Mouse (Mus musculus): ENCODE measurements around the gene Hpd. TPM values are rescaled to one million over a fixed set of nuclear protein-coding genes. Genes with fewer than 3 reads are reported as not detected.
A peak's percentile ranks its signal among the peaks of the same experiment; 100 is the strongest.

Gene Hpd
- polyA plus RNA-seq, 1 experiment from 2014 or later = not detected

GRCm38 (mm10) chr5:123138953-123139721 lies 43.4 kb downstream of the Hpd start:
- peak; percentile 16 for ATAC-seq
- Histone ChIP-seq H3K9ac (replicated peaks; ENCODE audit: low read depth, low read length) (peak overlapping the region; percentile 98), H3K4me1 (replicated peaks; ENCODE audit: control insufficient read depth, insufficient read depth, low read length) (peaks cover 44% of the 10 kb centered on the region), H3K27me3 (replicated peaks; ENCODE audit: control insufficient read depth, insufficient read depth, low read length) (no peaks in the 10 kb centered on the region), H3K4me3 (replicated peaks; ENCODE audit: low read length) (peak overlapping the region; percentile 63), H3K9me3 (ENCODE audit: control insufficient read depth, low read length) (no peaks in the 10 kb centered on the region), H3K36me3 (ENCODE audit: control insufficient read depth, insufficient read depth) (no peaks in the 10 kb centered on the region; the same call in 1 of the 2 replicates), H3K4me2 (ENCODE audit: low read length) (peak overlapping the region; percentile 99), H3K27ac (ENCODE audit: low read length) (peak overlapping the region; percentile 100)
- WGBS = under 1% methylated on average over 39 of the region's 39 CpGs

- Histone ChIP-seq H3K27me3 (replicated peaks; ENCODE audit: control insufficient read depth, insufficient read depth, low read length) (no peaks in the 10 kb centered on the region), H3K27ac (ENCODE audit: low read length) (peak overlapping the region; percentile 100), H3K4me1 (replicated peaks; ENCODE audit: control insufficient read depth, insufficient read depth, low read length) (peaks cover 45% of the 10 kb centered on the region), H3K9ac (replicated peaks; ENCODE audit: low read depth, low read length) (peak overlapping the region; percentile 98), H3K36me3 (ENCODE audit: control insufficient read depth, insufficient read depth) (peaks cover 2% of the 10 kb centered on the region; the same call in 1 of the 2 replicates), H3K9me3 (ENCODE audit: control insufficient read depth, low read length) (no peaks in the 10 kb centered on the region), H3K4me2 (ENCODE audit: low read length) (peak overlapping the region; percentile 99), H3K4me3 (replicated peaks; ENCODE audit: low read length) (peak overlapping the region; percentile 63)
- peak; percentile 6; the same call in 1 of the 2 replicates for ATAC-seq
- under 1% methylated on average over 38 of the region's 40 CpGs for WGBS
These were observed 44.2 kb downstream of the Hpd start for GRCm38 (mm10) chr5:123138230-123138911.

GRCm38 (mm10) chr5:123137910-123138229 lies 44.7 kb downstream of the Hpd start:
- Histone ChIP-seq H3K27me3 (replicated peaks; ENCODE audit: control insufficient read depth, insufficient read depth, low read length) (no peaks in the 10 kb centered on the region), H3K36me3 (ENCODE audit: control insufficient read depth, insufficient read depth) (peaks cover 2% of the 10 kb centered on the region; the same call in 1 of the 2 replicates), H3K9me3 (ENCODE audit: control insufficient read depth, low read length) (no peaks in the 10 kb centered on the region), H3K9ac (replicated peaks; ENCODE audit: low read depth, low read length) (peak overlapping the region; percentile 98), H3K4me1 (replicated peaks; ENCODE audit: control insufficient read depth, insufficient read depth, low read length) (peaks cover 49% of the 10 kb centered on the region), H3K27ac (ENCODE audit: low read length) (peak overlapping the region; percentile 100), H3K4me3 (replicated peaks; ENCODE audit: low read length) (peak overlapping the region; percentile 63), H3K4me2 (ENCODE audit: low read length) (peak overlapping the region; percentile 99)
- ATAC-seq = no peak
- 2% methylated on average over 5 of the region's 6 CpGs for WGBS

GRCm38 (mm10) chr5:123137044-123137909 lies 45.2 kb downstream of the Hpd start:
- ATAC-seq = no peak
- no peaks in the 10 kb centered on the region for H3K27me3 ChIP-seq (replicated peaks; ENCODE audit: control insufficient read depth, insufficient read depth, low read length)
- H3K4me2 ChIP-seq (ENCODE audit: low read length) = peak overlapping the region; percentile 99
- peaks cover 2% of the 10 kb centered on the region; the same call in 1 of the 2 replicates for H3K36me3 ChIP-seq (ENCODE audit: control insufficient read depth, insufficient read depth)
- H3K9ac ChIP-seq (replicated peaks; ENCODE audit: low read depth, low read length) = peak overlapping the region; percentile 98
- peak overlapping the region; percentile 100 for H3K27ac ChIP-seq (ENCODE audit: low read length)
- H3K4me1 ChIP-seq (replicated peaks; ENCODE audit: control insufficient read depth, insufficient read depth, low read length) = peaks cover 55% of the 10 kb centered on the region
- WGBS = 1% methylated on average over 20 of the region's 20 CpGs
- peak overlapping the region; percentile 63 for H3K4me3 ChIP-seq (replicated peaks; ENCODE audit: low read length)
- H3K9me3 ChIP-seq (ENCODE audit: control insufficient read depth, low read length) = no peaks in the 10 kb centered on the region

- Histone ChIP-seq H3K36me3 (ENCODE audit: control insufficient read depth, insufficient read depth) (peaks cover 2% of the 10 kb centered on the region; the same call in 1 of the 2 replicates), H3K4me3 (replicated peaks; ENCODE audit: low read length) (peak overlapping the region; percentile 63), H3K27me3 (replicated peaks; ENCODE audit: control insufficient read depth, insufficient read depth, low read length) (no peaks in the 10 kb centered on the region), H3K4me1 (replicated peaks; ENCODE audit: control insufficient read depth, insufficient read depth, low read length) (peaks cover 62% of the 10 kb centered on the region), H3K4me2 (ENCODE audit: low read length) (peak overlapping the region; percentile 99), H3K9me3 (ENCODE audit: control insufficient read depth, low read length) (no peaks in the 10 kb centered on the region), H3K27ac (ENCODE audit: low read length) (peak overlapping the region; percentile 100), H3K9ac (replicated peaks; ENCODE audit: low read depth, low read length) (peak overlapping the region; percentile 98)
- ATAC-seq = peak; percentile 43
- under 1% methylated on average over 13 of the region's 13 CpGs for WGBS
These were observed 46.0 kb downstream of the Hpd start for GRCm38 (mm10) chr5:123136361-123137043.

GRCm38 (mm10) chr5:123135471-123136360 lies 46.8 kb downstream of the Hpd start:
- Histone ChIP-seq H3K4me3 (replicated peaks; ENCODE audit: low read length) (peak overlapping the region; percentile 63), H3K27me3 (replicated peaks; ENCODE audit: control insufficient read depth, insufficient read depth, low read length) (no peaks in the 10 kb centered on the region), H3K36me3 (ENCODE audit: control insufficient read depth, insufficient read depth) (peaks cover 2% of the 10 kb centered on the region; the same call in 1 of the 2 replicates), H3K27ac (ENCODE audit: low read length) (peak overlapping the region; percentile 100), H3K4me2 (ENCODE audit: low read length) (peak overlapping the region; percentile 99), H3K9ac (replicated peaks; ENCODE audit: low read depth, low read length) (peak overlapping the region; percentile 98), H3K9me3 (ENCODE audit: control insufficient read depth, low read length) (no peaks in the 10 kb centered on the region), H3K4me1 (replicated peaks; ENCODE audit: control insufficient read depth, insufficient read depth, low read length) (peaks cover 63% of the 10 kb centered on the region)
- ATAC-seq = peak; percentile 9; the same call in 1 of the 2 replicates
- WGBS = 1% methylated on average over 30 of the region's 30 CpGs

- Histone ChIP-seq H3K9ac (replicated peaks; ENCODE audit: low read depth, low read length) (peak overlapping the region; percentile 98), H3K4me3 (replicated peaks; ENCODE audit: low read length) (peak overlapping the region; percentile 63), H3K4me1 (replicated peaks; ENCODE audit: control insufficient read depth, insufficient read depth, low read length) (peaks cover 63% of the 10 kb centered on the region), H3K36me3 (ENCODE audit: control insufficient read depth, insufficient read depth) (peaks cover 2% of the 10 kb centered on the region; the same call in 1 of the 2 replicates), H3K27me3 (replicated peaks; ENCODE audit: control insufficient read depth, insufficient read depth, low read length) (no peaks in the 10 kb centered on the region), H3K9me3 (ENCODE audit: control insufficient read depth, low read length) (no peaks in the 10 kb centered on the region), H3K4me2 (ENCODE audit: low read length) (peak overlapping the region; percentile 99), H3K27ac (ENCODE audit: low read length) (peak overlapping the region; percentile 100)
- no peak for ATAC-seq
- WGBS = 25% methylated on average over 8 of the region's 8 CpGs
These were observed 47.6 kb downstream of the Hpd start for GRCm38 (mm10) chr5:123134875-123135382.

Data from forebrain, embryonic 16.5 days (tissue).